Mouse (Mus musculus) embryo, embryonic 11 days (tissue): ENCODE results near the gene Nhlrc2.

Experiments
- DNase-seq: peaks from one replicate; pipeline ENCODE4 v3.0.0-alpha.2; 2015

Nhlrc2 gene

GRCm38 (mm10) chr19:56629647-56630046 lies 81.6 kb downstream of the Nhlrc2 start:
- DNase-seq = no peak

DNA sequence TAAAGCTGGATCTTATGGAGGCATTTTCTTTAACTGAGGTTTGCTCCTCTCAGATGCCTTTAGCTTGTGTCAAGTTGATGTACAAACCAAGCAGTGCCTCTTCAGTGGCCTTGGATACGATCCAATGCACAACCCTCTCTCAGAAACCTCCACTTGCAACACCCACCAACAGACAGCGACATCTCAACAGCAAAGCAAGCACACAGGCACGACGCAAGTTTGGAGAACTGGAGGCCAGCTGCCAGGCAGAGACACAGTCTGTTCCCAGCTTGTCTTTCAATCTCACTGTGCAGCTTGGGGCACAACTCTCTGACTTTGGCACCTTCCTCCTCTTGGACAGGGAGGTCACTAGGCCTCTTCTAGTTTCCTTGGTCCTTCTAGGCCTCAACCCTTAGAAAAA lies 83.0 kb downstream of the Nhlrc2 start:
- no peak for DNase-seq

DNA sequence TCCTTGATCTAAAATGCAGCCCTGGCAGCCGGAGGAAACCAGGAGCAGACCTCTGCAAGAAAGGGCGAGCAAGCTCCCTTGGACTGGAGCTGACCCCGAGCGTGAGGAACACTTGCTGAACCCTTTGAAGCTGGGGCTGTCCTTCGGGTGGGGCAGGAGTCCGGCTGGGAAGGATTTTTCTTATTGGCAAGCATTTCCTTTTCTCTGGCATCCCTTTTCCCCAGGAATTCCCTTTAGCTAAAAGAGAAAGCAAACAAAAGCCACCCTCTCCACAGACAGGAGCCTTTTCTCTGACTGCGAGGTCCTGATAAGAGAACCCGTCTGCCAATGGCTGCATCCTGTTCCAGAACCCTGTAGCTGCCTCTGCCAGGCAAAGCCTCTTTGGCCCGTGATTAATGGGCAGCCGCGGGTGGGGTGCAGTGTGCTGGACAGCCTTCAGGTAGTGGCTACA lies 83.4 kb downstream of the Nhlrc2 start:
- DNase-seq = no peak

DNA sequence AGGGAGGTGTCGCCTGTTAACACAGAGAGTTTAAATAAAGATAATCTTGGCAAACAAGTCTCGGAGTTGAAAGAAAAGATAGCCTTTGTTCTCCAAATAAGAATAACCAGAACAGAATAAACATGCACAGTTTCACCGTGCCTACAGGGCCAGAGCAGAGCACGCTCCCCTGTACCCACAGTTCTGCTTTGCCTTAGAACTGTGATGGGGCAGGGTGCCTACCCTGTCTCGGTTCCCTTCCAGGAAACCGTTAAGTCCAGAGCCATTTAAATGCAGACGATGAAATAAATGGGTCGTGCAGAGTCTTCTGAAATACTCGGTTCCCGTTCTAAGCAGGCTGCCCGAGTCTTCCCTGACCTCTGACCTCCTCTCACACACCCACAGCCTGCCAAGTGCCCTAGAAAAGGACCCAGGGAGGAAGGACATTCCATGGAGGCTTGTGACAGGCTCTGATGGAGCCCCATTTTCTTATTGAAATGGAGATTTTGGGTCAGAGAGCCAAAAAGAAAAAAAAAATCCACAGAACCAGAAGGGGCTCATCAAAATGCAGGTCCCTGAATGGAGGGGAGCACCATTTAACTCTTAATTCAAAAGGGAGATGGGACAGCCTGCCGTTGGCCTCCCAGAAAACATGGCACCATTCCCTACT lies 89.1 kb downstream of the Nhlrc2 start:
- no peak for DNase-seq

GRCm38 (mm10) chr19:56637684-56638049 lies 89.6 kb downstream of the Nhlrc2 start:
- DNase-seq = no peak

- no peak for DNase-seq
Observed at GRCm38 (mm10) chr19:56647451-56648120, 99.5 kb downstream of the Nhlrc2 start.

DNA sequence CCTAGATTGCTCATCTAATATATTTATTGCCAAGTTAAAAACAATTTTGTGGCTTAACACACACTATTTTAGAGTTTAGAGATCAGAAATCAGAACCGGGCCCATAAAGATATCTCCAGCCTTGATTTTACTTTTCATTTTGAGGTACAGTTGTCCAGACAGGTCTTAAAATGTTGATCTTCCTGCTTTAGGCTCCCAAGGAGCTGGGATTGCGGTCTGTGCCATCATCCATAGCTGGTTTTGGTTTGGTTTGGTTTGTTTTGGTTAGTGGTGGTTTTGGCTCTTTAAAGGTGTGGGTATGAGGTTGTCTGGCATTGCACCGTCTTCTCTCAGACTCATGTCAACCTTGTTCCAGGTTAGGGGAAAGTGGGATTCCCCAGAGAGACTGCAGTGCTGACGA lies 103.2 kb downstream of the Nhlrc2 start:
- no peak for DNase-seq

GRCm38 (mm10) chr19:56652034-56652962 lies 104.2 kb downstream of the Nhlrc2 start:
- DNase-seq = peak; percentile 78
